Mouse (Mus musculus) myocyte (in vitro differentiated cells): ENCODE measurements around the gene Tead2. TPM values are rescaled to one million over a fixed set of nuclear protein-coding genes. Genes with fewer than 3 reads are reported as not detected.

Experiments
- H3K27me3 ChIP-seq: one replicate; pipeline ENCODE4 v1.6.1; 2011; ENCODE audit not compliant: control insufficient read depth, insufficient read depth, insufficient read length
- H3K36me3 ChIP-seq: one replicate; pipeline ENCODE4 v1.6.1; 2011; ENCODE audit not compliant: control insufficient read depth, insufficient read depth
- H3K4me2 ChIP-seq: one replicate; pipeline ENCODE4 v1.6.1; 2011; ENCODE audit warnings: low read depth, control low read depth
- H3K4me3 ChIP-seq: one replicate; pipeline ENCODE4 v1.5.1; 2011; ENCODE audit warnings: mild to moderate bottlenecking, control low read depth, moderate library complexity
- H3K79me2 ChIP-seq: one replicate; pipeline ENCODE4 v1.6.1; 2011; ENCODE audit not compliant: control insufficient read depth, insufficient read depth
- H3ac ChIP-seq: one replicate; pipeline ENCODE4 v1.6.1; 2011; ENCODE audit not compliant: control insufficient read depth, insufficient read length
- CEBPB ChIP-seq: IDR thresholded peaks from 2 replicates; pipeline ENCODE4 v1.6.1; 2011; ENCODE audit warnings: mild to moderate bottlenecking, moderate library complexity; ENCODE audit not compliant: poor library complexity, insufficient read depth, severe bottlenecking
- E2F4 ChIP-seq: IDR thresholded peaks from one replicate; pipeline ENCODE4 v1.6.1; 2011; ENCODE audit warnings: mild to moderate bottlenecking, control low read depth, moderate library complexity; ENCODE audit not compliant: insufficient read depth
- MAX ChIP-seq: IDR thresholded peaks from one replicate; pipeline ENCODE4 v1.6.1; 2011; ENCODE audit warnings: low read depth, mild to moderate bottlenecking, control low read depth
- MYOD1 ChIP-seq, 3 experiments: IDR thresholded peaks; one replicate each; pipeline ENCODE4 v1.6.1; 2011; ENCODE audit warnings: control low read depth in 2 of 3, low read depth in 2 of 3, mild to moderate bottlenecking in 2 of 3, moderate library complexity in 1 of 3; ENCODE audit not compliant: insufficient read length in 2 of 3, control insufficient read depth in 1 of 3
- MYOG ChIP-seq, 3 experiments: IDR thresholded peaks; one replicate each; pipeline ENCODE4 v1.6.1; 2011; ENCODE audit warnings: control low read depth in 2 of 3, low read depth in 2 of 3, mild to moderate bottlenecking in 2 of 3; ENCODE audit not compliant: insufficient read length in 2 of 3, control insufficient read depth in 1 of 3, insufficient read depth in 1 of 3
- POLR2A ChIP-seq: IDR thresholded peaks from one replicate; pipeline ENCODE4 v1.6.1; 2011; ENCODE audit warnings: low read depth, mild to moderate bottlenecking, control low read depth, moderate library complexity; ENCODE audit not compliant: insufficient read length
- POLR2AphosphoS2 ChIP-seq: IDR thresholded peaks from one replicate; pipeline ENCODE4 v1.6.1; 2011; ENCODE audit warnings: low read depth, control low read depth; ENCODE audit not compliant: insufficient read length
- REST ChIP-seq: IDR thresholded peaks from one replicate; pipeline ENCODE4 v1.6.1; 2011; ENCODE audit warnings: mild to moderate bottlenecking, control low read depth, moderate library complexity; ENCODE audit not compliant: insufficient read depth, insufficient read length
- SRF ChIP-seq: IDR thresholded peaks from one replicate; pipeline ENCODE4 v1.6.1; 2011; ENCODE audit warnings: low read depth; ENCODE audit not compliant: control insufficient read depth, insufficient read length
- TCF12 ChIP-seq: IDR thresholded peaks from one replicate; pipeline ENCODE4 v1.6.1; 2011; ENCODE audit warnings: mild to moderate bottlenecking, control low read depth; ENCODE audit not compliant: poor library complexity, insufficient read depth, severe bottlenecking
- TCF3 ChIP-seq: IDR thresholded peaks from one replicate; pipeline ENCODE4 v1.6.1; 2011; ENCODE audit warnings: low read depth, control low read depth; ENCODE audit not compliant: insufficient read length
- USF1 ChIP-seq: IDR thresholded peaks from one replicate; pipeline ENCODE4 v1.6.1; 2011; ENCODE audit warnings: low read depth, mild to moderate bottlenecking, control low read depth, moderate library complexity
- polyA plus RNA-seq: library from polyadenylated mRNA; unstranded; fragments of >200 nt; fragmentation: generic; extraction: Trizol; gene quantifications from one replicate; pipeline ENCODE4 v1.2.1, GENCODE M21; 2012; ENCODE audit warnings: missing spikeins

The Tead2 gene
- polyA plus RNA-seq, 1 experiment, result 93.3 TPM

- H3K79me2 ChIP-seq, result no peaks in the 10 kb centered on the region
- H3K27me3 ChIP-seq, result peaks cover 17% of the 10 kb centered on the region
- H3K4me3 ChIP-seq, result no peak overlapping the region
- H3ac ChIP-seq, result no peak overlapping the region
- no peaks in the 10 kb centered on the region for H3K36me3 ChIP-seq
- TF ChIP-seq SRF (no peak), MYOG (IDR thresholded peaks at IDR 0.05; ENCODE audit: control insufficient read depth in 1 of 3, insufficient read depth in 1 of 3, insufficient read length in 2 of 3, low read depth in 2 of 3) (no peak), TCF3 (no peak), USF1 (no peak), REST (no peak), MAX (no peak), MYOD1 (IDR thresholded peaks at IDR 0.05; ENCODE audit: control insufficient read depth in 1 of 3, insufficient read length in 2 of 3, low read depth in 2 of 3) (no peak), CEBPB (no peak), POLR2A (no peak), POLR2AphosphoS2 (no peak), TCF12 (no peak)
- H3K4me2 ChIP-seq, result no peak overlapping the region
Measured at GRCm38 (mm10) chr7:45192585-45193310, 22.8 kb upstream of the Tead2 start.

DNA sequence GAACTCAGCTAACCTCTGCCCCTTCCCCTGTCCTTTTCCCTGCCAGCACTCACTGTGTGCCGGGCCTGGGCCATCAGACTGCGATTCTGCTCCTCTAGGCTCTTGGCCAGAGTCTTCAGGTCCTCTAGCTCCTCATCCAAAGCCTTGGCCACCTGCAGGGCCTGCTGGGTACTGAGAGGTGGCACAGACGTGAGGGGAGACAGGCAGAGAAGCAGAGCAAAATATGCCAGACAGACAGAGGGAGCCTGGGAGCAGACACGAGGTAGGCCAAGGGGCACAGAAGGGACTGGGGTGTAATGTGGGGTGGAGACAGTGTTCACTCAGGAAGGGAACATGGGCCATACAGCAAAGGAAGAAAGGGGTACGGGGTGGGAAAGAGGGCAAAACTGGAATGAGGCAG is 22.1 kb upstream of the Tead2 start:
- Histone ChIP-seq H3K36me3 (no peaks in the 10 kb centered on the region), H3K4me3 (no peak overlapping the region), H3K27me3 (peaks cover 11% of the 10 kb centered on the region), H3K79me2 (no peaks in the 10 kb centered on the region), H3ac (no peak overlapping the region), H3K4me2 (no peak overlapping the region)
- TF ChIP-seq SRF, result no peak
- TF ChIP-seq USF1, result no peak
- no peak for TF ChIP-seq E2F4
- TF ChIP-seq REST, result no peak
- TF ChIP-seq CEBPB, result no peak
- no peak for TF ChIP-seq MYOG (IDR thresholded peaks at IDR 0.05; ENCODE audit: control insufficient read depth in 1 of 3, insufficient read depth in 1 of 3, insufficient read length in 2 of 3, low read depth in 2 of 3)
- TF ChIP-seq POLR2A, result no peak
- TF ChIP-seq MAX, result no peak
- no peak for TF ChIP-seq MYOD1 (IDR thresholded peaks at IDR 0.05; ENCODE audit: control insufficient read depth in 1 of 3, insufficient read length in 2 of 3, low read depth in 2 of 3)
- no peak for TF ChIP-seq TCF3
- no peak for TF ChIP-seq TCF12

DNA sequence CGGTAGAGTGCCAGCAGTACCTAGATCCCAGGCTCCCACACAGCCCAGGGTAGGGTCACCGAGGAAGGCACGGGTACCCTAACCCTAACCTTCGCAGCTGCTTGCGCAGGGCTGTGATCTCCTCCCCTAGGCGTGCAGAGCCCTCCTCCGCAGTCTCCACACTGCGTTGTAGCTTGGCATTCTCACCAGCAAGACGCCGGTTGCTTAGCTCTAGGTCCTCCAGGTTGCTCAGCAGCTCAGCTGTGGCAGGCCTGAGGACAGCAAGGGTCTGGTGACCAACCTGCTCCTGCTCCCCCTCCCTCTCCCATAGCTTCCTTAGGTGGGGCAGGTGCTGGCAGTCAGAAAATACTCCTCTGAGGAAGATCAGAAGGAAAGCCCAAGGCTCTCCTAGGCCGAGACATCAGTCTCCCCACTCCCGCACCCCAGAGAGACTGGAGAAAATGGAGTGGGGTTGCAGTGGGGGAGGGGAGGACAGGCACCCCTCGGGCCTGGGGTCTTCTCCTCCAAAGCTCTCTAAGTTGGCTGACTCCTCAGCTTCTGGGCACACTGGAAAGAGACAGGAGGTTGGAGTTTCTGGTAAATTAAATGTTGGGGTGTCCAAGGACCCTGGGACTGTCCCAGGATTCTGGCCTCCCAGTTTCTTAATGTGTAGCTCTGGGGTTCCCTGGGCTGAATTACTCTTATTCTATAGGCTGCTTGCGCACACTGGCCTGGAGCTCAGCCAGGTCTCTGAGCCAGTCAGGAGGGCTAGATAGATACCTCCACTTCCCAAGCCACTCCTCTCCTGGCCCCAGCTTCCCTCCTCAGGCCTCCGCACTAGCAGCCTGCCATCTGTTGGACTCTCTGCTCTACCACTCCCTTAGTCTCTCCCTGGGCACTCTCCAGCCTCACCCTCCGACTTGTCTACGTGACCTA is 21.4 kb upstream of the Tead2 start:
- Histone ChIP-seq H3K27me3 (peaks cover 10% of the 10 kb centered on the region), H3ac (no peak overlapping the region), H3K4me2 (no peak overlapping the region), H3K36me3 (no peaks in the 10 kb centered on the region), H3K79me2 (no peaks in the 10 kb centered on the region), H3K4me3 (no peak overlapping the region)
- TF ChIP-seq USF1, result no peak
- no peak for TF ChIP-seq MYOD1 (IDR thresholded peaks at IDR 0.05; ENCODE audit: control insufficient read depth in 1 of 3, insufficient read length in 2 of 3, low read depth in 2 of 3)
- TF ChIP-seq E2F4, result no peak
- TF ChIP-seq TCF12, result no peak
- no peak for TF ChIP-seq TCF3
- TF ChIP-seq REST, result no peak
- TF ChIP-seq MAX, result no peak
- TF ChIP-seq POLR2AphosphoS2, result no peak
- TF ChIP-seq POLR2A, result no peak
- TF ChIP-seq CEBPB, result no peak
- TF ChIP-seq SRF, result no peak
- no peak for TF ChIP-seq MYOG (IDR thresholded peaks at IDR 0.05; ENCODE audit: control insufficient read depth in 1 of 3, insufficient read depth in 1 of 3, insufficient read length in 2 of 3, low read depth in 2 of 3)

- H3K4me2 ChIP-seq, result peak overlapping the region; percentile 6
- H3K36me3 ChIP-seq, result no peaks in the 10 kb centered on the region
- TF ChIP-seq CEBPB (no peak), MYOG (IDR thresholded peaks at IDR 0.05; ENCODE audit: control insufficient read depth in 1 of 3, insufficient read depth in 1 of 3, insufficient read length in 2 of 3, low read depth in 2 of 3) (peak; percentile 29 to 59 (median 50)), MYOD1 (IDR thresholded peaks at IDR 0.05; ENCODE audit: control insufficient read depth in 1 of 3, insufficient read length in 2 of 3, low read depth in 2 of 3) (peak in 2 of 3 experiments; percentile 45 to 77)
- no peak overlapping the region for H3K4me3 ChIP-seq
- no peak overlapping the region for H3ac ChIP-seq
- peaks cover 14% of the 10 kb centered on the region for H3K27me3 ChIP-seq
- H3K79me2 ChIP-seq, result no peaks in the 10 kb centered on the region
Measured at GRCm38 (mm10) chr7:45195341-45196175, 20.0 kb upstream of the Tead2 start.
